Mouse (Mus musculus) heart, adult 8-10 months (tissue): ENCODE measurements at regions not wholly inside any gene's neighbourhood (a gene's known extent, or its start where the extent isn't known, plus 50 kb on each side); places are given as distances from the start of the nearest gene placed in this dataset.
A peak's percentile ranks its signal among the peaks of the same experiment; 100 is the strongest.

Source experiments
- DNase-seq: peaks from one replicate; pipeline ENCODE4 v3.0.0; 2022; ENCODE audit warnings: low spot score

DNA sequence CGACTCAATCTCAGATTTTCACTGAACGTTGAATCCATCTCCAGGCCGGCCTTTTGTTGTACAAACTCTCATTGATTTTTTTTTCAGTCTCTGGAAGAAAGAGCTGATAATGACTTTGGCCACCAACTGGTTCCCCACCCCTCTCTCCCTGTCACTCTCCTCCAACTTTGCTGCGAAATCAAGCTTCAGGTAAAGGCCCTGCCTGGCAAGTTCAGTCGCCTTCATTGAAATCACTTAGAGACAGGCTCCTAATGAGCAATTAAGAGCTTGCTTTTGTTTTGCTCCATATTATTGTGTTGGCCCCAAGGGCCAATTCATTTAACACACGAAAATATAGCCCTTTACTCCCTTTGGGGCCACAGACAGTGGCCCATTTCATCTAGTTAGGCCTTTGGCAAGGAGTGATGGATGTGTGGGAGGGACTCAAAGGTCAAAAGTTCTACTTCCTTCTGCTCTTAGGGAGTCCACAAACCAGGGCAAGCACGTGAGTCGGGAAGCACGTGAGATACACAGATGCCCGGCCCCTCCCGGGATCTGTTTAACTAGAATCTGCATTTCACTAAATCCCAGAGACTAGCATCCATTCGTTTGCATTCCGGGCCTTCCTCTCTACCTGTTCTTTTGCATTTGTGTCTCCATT is 120.0 kb downstream of the Dact1 start:
- no peak for DNase-seq

DNA sequence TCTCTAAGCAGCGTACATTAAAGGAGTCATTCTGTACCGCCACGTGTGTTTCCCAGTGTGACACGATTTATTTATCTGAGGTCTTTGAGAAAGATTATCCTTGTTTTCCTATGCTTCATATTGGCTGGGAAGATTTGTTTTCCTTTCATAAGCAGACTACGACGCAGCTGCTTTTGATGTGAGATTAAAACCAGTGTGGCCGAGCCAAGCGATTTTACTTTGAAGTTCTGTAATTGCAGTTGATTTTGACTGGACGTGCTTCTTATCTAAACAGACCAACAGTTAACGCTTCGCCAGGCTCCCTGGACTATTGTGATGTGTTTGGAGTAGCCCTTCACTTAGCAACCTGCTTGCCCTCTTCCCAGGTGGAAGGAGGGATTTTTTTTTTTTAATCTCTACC is 120.6 kb downstream of the Dact1 start:
- no peak for DNase-seq

DNA sequence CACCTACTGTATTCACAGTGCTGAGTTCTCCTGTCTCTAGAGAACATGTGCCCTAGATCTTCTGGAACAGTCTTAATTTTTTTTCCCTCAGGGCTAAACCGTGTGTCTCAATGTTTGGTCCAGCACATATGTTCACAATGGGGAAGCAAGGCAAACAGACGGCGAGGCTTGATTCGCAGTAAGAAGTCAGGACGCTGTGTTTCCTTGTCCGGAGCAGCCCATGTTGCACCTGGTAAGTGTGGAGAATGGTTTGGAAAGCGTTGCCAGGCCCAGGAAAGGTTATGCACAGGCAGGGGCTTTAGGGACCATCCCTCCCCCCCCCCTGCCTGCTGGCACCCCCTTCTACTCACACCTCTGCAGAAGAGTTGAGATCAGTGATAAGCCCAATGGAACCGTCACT is 121.4 kb downstream of the Dact1 start:
- no peak for DNase-seq

DNA sequence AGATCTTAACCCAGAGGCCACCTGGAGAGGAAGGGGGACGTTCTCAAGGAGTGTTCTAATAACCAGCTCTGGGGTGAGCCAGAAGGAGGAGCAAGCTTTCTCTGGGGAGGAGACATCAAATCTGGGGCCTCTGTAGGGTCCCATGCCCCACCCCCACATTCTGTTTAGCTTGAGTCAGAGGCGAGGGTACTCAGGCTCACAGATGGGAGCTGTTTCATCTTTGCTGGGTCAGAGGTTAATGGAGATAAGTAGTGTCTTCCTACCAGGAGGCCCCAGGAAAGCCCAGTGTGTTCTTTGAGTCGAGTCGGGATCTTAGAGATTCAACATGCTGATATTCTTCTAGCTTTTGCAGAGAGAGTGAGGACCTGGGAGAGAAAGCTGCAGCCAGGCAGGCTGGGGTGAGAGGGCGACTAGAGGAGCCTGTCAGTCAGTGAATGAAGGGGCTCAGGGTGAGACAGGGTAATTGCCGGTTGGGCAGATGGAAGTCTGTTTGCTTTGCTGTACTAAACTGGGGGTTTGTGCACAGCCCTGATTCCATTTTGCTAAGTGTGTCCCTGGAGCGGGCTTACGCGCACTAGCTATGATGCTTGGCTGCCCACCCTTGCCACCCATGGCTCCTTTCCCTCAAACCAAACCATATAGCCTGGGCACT is 124.0 kb downstream of the Dact1 start:
- DNase-seq: no peak

DNA sequence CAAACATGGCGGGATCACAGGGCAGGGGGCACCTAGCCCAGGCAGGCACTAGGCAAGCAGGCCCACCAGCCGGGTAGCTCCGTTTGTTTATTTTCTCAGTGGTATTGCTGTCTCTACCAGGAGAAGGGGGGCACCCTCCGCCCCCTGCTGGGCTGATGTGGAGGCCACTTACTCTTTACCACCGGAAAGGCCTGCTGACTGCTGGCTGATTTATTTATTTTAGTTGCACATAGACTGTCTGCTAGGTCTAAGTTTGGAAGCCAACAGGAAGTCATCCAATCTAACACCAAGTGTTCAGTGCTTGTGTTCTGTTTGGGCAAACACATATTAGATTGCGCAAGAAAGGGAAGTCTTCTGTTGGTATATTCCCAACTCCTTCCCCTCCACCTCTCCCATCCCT is 128.6 kb downstream of the Dact1 start:
- peak; percentile 51 for DNase-seq

DNA sequence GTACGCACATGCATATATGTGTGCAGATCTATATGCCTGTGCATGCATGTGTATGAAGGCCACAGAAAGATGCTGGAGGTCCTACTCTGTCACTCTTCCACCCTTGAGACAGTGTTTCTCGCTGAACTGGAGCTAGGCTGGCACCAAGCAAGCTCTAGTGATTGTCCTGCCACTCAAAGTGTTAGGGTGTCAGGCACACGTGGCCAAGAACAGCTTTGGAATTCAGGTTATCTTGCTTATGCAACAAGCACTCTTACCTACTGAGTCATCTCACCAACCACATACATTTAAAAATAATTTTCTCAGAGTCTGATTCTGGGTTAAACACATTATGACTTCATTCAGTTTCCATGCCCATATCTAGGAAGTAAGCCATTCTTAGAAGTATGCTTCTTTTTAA is 131.2 kb downstream of the Dact1 start:
- DNase-seq: no peak

DNA sequence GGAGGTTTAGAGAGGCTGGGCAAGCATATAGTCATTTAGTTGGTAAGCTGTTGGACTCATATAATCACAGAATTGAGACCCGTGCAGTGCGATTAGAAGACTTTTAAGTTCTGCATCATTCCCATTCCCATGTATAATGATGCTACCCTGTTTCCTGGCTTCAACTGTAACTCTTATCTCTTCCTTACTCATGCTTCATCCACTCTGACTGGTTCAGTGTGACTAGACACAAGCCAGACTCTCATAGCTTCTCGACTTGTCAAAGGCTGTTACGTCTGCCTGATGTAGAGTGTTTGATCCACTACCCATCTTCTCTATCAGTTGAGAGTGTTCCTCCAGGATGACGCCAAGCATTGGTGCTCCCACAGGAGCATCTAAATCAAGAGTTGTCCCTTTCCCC is 131.6 kb downstream of the Dact1 start:
- DNase-seq: no peak

DNA sequence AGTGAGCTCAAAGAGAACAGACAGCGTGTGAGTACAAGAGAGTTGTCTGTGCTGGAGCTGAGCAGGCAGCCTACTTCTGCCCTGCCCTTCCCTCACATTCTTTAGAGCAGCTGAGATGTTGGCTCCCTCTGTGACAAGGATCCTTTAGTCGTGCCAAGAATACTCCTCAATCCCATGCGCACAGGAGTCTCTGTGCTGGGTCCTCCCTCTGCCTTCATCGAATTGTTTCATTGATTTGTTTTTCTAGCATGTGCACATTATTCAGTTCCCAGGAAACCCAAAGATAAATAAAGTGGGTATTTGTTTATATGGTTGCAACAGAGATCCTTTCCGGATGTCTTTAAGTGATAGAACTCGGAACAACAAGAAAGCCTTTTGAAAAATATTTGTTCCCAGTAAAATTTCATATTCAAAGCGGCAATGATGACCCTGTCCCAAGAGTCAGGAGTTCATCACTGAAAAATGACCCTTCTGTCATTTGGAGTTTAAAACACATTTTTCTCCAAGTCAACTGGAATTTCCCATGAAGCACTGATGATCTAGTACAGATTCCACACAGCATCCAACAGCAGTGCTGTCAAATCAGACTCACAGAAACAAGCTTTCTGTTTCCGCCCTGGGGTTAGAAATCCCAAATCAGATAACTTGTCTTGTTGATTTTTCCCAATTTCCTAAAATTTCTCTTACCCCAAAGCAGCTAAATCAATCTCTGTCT is 136.7 kb downstream of the Dact1 start:
- peak; percentile 28 for DNase-seq

DNA sequence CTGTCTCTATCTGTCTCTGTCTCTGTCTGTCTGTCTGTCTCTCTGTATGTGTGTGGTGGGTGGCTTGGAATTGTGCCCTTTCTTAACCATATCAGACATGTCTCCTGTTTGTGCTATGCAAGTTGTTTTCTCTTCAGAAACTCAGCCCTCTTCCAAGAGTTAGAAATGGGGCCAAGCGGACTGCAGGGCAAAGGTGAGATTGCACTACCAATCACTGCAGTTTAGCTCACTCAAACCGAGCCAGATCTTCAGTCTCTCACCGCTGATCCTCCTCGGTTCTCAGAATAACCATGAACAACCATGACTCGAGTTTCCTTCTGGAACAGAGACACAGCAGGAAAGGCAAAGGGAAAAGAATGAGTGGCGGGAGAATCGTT is 137.2 kb downstream of the Dact1 start:
- no peak for DNase-seq

DNA sequence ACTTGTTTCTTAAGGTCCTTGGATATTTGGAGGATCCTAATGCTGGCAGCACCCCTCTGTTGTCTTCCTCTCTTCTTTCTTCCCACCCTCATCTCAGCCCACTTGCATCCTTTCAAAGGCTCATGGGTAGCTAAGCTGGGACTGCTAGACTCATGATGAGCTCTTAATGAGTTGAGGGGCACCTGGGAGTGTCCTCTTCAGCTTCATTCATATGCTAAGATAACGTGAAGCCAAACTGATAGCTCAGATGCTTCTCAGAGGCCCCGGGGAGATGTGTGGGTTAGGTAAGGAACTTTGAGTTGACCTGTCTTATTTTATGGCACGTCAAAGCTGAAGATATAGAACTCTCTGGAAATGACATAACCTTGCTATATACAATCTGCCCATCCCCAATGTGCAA is 139.3 kb downstream of the Dact1 start:
- no peak for DNase-seq

DNA sequence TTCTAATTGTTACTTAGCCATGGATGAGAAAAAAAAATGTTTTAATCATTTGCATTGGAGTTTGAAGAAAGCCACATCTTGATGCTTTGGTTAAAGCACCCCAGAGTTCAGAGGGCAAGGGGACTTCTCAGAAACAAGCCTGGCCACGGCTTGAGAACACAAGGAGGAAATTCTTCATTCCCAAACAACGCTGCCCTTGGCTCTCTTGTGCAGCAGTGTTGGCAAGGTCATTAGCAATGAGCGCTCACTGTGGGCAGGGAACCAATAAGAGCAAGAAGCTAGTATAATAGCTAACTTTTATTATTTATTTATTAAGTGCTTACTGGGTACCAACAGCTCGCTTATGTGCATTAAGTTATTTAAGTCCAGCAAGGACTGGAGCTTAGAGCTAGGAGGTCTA is 140.4 kb downstream of the Dact1 start:
- no peak for DNase-seq

DNA sequence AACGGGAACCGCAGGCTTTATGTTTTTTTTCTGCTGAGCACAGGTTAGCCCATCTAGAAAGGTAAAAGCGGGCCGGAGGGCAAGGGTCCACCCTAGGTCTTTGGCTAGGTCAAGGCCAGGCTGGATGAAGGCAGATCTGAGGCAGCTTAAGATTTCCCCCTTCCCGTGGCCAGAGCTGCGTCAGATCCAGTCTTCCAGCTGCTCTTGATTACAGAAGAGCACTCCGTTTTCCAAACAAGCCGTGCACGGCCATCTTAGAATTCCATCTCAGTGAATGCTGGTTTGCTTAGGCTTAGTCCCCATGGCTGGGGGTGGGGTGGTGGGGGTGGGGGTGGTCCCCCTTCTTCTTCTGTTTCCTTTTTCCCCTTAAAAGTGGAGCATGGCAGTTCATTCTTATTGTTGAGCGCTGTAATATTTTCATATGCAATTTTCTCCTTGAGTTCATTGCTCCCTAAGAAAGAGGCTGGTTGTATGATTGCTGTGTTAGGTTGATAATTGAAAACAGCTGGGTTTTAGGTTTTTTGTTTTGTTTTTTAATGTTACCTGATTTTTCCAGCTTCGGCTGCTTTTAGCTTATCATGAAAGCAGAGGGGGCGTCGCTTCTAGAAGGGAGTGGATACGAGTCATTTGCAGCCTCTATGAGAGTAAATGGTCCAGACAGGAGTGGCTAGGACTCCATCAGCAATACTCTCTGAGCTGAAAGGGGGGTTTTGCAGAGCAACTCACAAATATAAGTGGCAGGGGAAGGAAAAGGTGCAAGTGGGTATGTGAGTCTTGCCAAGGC is 141.2 kb downstream of the Dact1 start:
- DNase-seq: no peak

DNA sequence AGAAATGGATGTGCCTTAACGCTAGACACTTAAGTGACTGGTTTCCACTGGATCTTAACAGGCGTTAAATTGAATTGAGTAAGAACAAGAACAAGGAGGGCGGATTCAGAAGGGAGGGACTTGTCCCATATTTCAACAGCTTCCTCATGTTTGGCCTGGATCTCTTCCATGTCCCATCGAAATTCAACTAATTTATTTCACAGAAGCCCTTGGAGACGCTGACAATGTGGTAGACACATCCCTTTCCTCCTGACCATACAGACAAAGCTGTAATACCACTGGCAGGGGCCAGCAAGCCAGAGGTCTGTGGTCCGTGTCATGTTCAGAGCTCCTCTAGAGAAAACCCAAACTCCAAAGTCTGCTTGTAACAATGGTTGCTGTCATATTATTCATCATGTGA is 147.2 kb downstream of the Dact1 start:
- DNase-seq: no peak

DNA sequence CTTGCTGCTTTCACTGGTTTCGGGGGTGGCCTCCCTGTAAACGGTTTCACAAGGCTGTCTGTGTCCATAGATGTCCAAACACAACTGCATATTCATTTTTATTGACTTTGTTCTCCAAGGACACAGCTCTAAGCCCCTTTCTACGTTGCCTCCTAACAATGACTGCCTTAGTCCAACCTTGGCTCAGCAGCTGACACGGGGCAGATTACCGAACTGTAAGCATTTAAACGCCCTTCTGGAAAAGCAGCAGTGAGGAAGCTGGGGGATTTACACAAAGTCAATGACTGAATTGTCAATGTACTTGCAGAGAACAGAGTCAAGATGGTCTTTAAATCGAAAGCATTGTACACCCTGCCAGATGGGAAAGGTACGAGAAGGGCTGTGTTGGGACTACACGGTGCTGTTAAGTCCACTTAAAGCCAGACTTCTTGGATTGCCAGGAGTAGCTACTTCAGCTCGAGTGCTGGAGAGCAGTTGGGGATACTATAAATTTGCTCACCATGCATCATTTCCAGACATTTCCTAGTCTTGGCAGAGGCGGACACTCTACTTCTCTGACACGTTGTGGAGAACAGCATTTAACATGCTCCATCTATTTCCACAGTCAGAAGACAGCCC is 149.0 kb downstream of the Dact1 start:
- no peak for DNase-seq

DNA sequence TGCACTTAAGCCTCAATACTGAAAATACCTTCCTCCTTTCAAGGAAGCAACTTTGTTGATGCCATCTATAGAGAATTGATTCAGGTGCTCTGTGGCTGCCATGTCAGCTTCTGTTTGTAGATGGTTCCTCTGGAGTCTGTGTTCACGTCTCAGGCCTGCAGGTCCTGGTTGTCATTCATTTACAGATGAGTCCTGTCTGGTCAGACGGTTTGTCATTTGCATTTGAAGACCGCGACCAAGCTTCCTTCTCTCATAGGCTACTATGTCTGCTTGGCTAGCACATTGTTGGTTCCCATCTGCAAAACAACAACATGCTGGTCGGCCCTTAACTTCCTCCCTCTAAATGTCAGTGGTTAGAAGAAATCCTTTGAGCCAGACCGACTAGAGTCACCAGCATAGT is 151.0 kb downstream of the Dact1 start:
- no peak for DNase-seq

DNA sequence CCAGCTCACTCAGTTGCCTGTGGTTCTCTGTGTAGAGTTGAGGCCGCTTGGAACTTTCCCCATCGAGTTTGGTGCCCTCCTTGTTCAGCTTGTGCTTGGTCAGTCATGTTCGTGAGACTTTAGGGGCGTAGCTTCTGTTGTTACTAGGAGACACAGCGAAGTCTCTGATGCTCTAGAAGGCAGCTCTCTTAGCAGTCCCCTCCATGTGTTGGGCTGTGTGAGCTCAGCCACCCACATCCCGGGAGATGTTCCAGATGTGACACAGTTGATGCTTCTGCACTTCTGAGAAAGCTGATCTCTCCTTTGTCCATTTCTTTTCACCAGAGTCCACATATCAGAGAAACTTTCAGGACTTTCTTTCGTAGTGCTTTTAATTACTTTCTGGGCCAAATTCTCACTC is 158.1 kb downstream of the Dact1 start:
- DNase-seq: no peak

DNA sequence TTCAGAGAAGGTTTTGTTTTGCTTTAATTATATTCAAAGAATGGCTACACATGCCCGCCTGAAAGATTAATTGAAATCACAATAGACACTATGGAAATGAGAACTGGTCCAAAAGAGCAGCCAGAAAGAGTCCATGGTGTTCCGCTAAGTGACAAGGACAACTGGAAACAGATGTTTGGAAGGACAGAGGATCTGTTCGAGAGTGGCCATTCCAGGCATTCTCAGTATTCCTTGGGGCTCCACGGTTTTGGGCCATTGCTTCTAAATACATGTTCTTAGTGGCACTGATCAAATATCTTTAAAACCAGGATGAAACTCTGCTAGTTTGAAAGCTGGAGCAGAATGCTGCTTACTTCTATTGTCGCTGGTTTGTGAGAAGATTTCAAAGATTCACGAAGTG is 158.6 kb downstream of the Dact1 start:
- DNase-seq: no peak

DNA sequence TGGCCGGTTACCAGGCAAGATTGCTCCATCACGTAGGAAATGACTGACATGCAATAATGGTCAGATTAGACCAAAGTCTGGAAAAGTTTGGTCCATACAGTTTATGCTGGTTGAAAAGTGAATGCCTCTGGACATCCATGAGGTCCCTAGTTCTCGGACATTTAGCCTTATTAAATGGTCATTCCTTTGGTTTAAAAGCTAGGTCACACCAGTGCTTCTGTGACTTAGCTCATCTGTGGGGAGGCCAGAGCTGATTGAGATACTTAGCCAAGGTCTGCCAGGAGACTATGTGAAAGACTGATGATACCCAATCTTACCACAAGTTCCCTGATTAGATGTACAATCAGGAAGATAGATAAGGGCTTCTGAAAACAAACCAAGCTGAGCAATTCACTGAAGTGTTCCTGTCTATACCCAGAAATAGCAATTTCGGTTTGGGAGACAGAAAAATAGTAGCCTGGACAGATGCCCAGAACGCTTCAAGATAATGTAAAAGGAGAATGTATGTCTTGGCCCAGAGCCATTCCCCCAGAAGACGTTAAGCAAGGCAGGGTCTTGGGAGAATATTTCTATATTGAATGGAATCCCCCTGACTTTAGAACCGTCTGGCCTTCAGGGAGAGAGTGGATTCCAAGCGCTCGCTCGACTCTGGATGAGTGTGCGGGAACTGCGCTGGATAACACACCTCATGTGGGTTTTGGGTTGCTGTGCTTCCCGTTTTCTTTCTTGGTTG is 161.5 kb downstream of the Dact1 start:
- no peak for DNase-seq

DNA sequence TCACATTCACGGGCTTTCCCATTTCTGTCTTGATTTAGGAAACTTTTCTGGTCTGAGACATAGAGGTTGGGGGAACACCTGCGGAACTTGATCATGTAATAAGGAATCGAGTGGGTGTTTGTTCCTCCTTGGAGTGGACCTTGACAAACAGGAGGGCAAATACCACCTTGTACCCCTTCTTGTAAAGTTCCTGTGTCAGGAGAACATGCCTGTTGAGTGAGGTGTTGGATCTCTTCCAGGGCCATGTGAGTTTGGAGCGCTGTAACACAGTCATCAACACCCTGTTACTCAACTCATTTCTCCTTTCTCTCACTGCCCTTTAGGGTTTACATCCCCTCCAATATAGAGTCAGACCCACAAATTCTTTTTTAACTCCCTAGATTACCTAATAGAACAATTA is 162.0 kb downstream of the Dact1 start:
- DNase-seq: no peak

DNA sequence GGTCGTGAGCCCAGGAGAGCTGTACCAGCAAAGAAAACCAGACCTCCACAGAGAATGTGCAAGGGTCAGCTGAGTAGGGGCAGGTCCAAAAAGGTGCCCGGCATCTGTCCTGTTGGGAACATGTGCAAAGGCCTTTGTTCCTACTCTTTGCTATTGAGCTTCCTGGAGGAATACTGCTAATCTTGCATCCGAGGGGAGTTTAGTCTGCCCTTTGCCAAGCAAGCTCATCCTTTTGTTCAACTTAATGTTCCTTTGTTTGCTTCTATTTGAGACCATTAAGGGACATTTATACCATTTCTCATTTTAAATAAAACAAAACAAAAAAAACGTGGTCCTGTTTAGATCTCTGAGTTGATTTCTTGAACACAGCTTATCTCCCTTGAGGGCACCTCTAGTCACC is 166.6 kb downstream of the Dact1 start:
- DNase-seq: no peak

DNA sequence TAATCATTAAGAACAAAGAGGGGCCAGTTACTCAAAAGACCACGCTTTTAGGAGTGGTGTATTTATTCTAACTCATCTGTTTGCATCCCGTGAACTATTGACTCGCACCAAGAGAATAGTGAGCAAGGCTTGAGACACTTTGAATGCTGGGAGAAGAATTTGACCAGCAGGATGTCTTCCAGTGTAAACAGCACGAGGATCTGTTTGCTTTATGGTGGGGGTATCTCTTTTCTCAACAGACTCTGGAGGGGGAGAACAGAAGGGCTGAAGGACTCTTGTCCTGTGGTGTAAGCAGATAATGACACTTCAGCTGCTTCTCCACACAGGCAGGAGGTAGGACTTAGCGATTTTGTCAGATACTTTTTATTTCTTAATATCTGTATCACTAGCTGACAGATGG is 168.0 kb downstream of the Dact1 start:
- DNase-seq: no peak
